Mouse (Mus musculus): Measurements from ENCODE around the gene Siah3. TPM values are rescaled to one million over a fixed set of nuclear protein-coding genes. Genes with fewer than 3 reads are reported as not detected.

Gene Siah3
- polyA plus RNA-seq, 1 experiment from 2014 or later: 4.1 TPM

DNA sequence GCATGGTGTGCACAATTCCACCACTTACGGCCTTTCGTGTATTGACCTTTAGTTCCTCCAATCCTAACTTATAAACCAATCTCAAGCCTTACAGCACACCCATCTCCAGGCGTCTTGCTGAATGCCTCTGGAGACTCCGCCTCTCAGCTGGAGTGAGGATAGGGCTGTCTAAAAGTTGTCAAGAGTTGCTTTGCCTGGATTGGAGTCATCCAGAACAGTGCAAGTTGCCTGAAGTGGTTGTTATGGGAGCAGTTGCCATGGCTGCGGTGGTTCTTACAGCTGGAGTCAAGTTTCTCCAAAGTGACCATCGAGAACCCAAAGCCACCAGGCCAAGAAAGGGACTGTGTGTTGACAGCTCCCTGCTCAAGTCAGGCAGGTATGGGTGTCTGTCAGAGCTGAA lies 54.3 kb downstream of the Siah3 start:
- WGBS: 85% methylated on average over 6 of the region's 6 CpGs
- H3K4me2 ChIP-seq (ENCODE audit: low read length): no peak overlapping the region
- H3K27me3 ChIP-seq (replicated peaks; ENCODE audit: control insufficient read depth, insufficient read depth, low read length): no peaks in the 10 kb centered on the region
- no peaks in the 10 kb centered on the region for H3K9me3 ChIP-seq (ENCODE audit: control insufficient read depth, low read length)
- H3K36me3 ChIP-seq (ENCODE audit: control insufficient read depth, insufficient read depth): no peaks in the 10 kb centered on the region
- H3K9ac ChIP-seq (replicated peaks; ENCODE audit: low read depth, low read length): no peak overlapping the region
- H3K4me1 ChIP-seq (replicated peaks; ENCODE audit: control insufficient read depth, insufficient read depth, low read length): peaks cover 8% of the 10 kb centered on the region
- H3K27ac ChIP-seq (ENCODE audit: low read length): no peak overlapping the region
- no peak for ATAC-seq
- H3K4me3 ChIP-seq (replicated peaks; ENCODE audit: low read length): no peak overlapping the region

GRCm38 (mm10) chr14:75512946-75513345 lies 57.2 kb downstream of the Siah3 start:
- Histone ChIP-seq H3K4me3 (replicated peaks; ENCODE audit: low read length) (no peak overlapping the region), H3K9ac (replicated peaks; ENCODE audit: low read depth, low read length) (no peak overlapping the region), H3K27me3 (replicated peaks; ENCODE audit: control insufficient read depth, insufficient read depth, low read length) (no peaks in the 10 kb centered on the region), H3K9me3 (ENCODE audit: control insufficient read depth, low read length) (no peaks in the 10 kb centered on the region), H3K4me1 (replicated peaks; ENCODE audit: control insufficient read depth, insufficient read depth, low read length) (peaks cover 20% of the 10 kb centered on the region), H3K27ac (ENCODE audit: low read length) (no peak overlapping the region), H3K4me2 (ENCODE audit: low read length) (no peak overlapping the region), H3K36me3 (ENCODE audit: control insufficient read depth, insufficient read depth) (no peaks in the 10 kb centered on the region)
- no peak for ATAC-seq
- WGBS: 42% methylated on average over 3 of the region's 3 CpGs

DNA sequence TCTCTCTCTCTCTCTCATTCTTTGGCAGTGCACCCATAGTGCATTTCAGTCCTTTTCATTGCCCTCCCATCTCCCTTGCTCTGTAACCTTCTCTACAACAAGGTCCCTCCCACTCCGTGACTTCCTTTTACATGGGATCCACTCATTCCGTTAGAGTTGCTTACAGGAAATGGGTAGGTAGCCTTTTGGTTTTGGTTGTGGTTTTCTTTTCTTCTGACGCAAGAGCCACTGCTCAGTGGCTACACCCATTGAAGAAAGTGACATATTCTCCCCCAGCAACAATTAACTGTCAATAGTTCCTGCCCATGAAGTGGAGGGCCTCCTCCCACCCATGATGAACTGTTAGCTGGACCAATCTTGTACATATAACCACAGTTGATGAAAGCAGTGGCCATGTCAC lies 60.4 kb downstream of the Siah3 start:
- Histone ChIP-seq H3K27ac (ENCODE audit: low read length) (peak overlapping the region; percentile 24), H3K4me1 (replicated peaks; ENCODE audit: control insufficient read depth, insufficient read depth, low read length) (peaks cover 31% of the 10 kb centered on the region), H3K4me3 (replicated peaks; ENCODE audit: low read length) (no peak overlapping the region), H3K9me3 (ENCODE audit: control insufficient read depth, low read length) (no peaks in the 10 kb centered on the region), H3K36me3 (ENCODE audit: control insufficient read depth, insufficient read depth) (no peaks in the 10 kb centered on the region), H3K4me2 (ENCODE audit: low read length) (no peak overlapping the region), H3K9ac (replicated peaks; ENCODE audit: low read depth, low read length) (no peak overlapping the region), H3K27me3 (replicated peaks; ENCODE audit: control insufficient read depth, insufficient read depth, low read length) (no peaks in the 10 kb centered on the region)
- ATAC-seq: no peak
- WGBS: 80% methylated on average over 3 of the region's 3 CpGs

DNA sequence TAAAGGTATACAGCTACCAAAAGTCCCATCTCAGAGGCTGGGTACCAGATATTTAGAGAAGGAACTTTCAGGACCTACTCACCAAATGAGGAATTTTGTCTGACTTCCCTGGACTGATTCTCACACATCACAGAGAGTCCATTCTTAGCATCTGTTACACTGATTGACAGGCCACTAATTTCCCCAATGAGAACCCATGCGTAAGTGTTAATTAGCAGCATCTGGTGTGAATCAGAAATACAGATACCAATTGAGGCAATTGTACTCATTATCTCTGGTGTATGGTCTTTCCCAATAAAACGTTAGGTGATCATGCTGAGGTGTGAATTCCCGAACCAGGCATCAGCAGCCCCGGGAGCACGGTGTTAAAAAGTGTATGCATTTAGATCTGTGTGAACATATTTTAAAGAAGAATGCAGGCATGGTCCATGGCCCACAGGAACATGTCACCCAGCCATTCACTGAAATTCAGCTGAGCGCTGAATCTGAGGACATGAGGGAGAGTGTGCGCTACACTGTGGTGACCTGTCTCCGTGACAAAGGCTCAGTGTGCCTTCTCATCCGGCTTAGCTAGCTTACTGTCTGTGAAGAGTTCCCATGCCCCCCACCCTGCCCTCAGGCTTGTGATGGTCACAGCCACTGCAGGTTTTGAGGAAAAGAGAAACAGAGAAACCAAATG lies 61.3 kb downstream of the Siah3 start:
- peak; percentile 81 for ATAC-seq
- Histone ChIP-seq H3K9ac (replicated peaks; ENCODE audit: low read depth, low read length) (no peak overlapping the region), H3K4me3 (replicated peaks; ENCODE audit: low read length) (no peak overlapping the region), H3K36me3 (ENCODE audit: control insufficient read depth, insufficient read depth) (no peaks in the 10 kb centered on the region), H3K4me2 (ENCODE audit: low read length) (no peak overlapping the region), H3K4me1 (replicated peaks; ENCODE audit: control insufficient read depth, insufficient read depth, low read length) (peaks cover 31% of the 10 kb centered on the region), H3K27ac (ENCODE audit: low read length) (peak overlapping the region; percentile 71), H3K27me3 (replicated peaks; ENCODE audit: control insufficient read depth, insufficient read depth, low read length) (no peaks in the 10 kb centered on the region), H3K9me3 (ENCODE audit: control insufficient read depth, low read length) (no peaks in the 10 kb centered on the region)
- WGBS: 14% methylated on average over 9 of the region's 9 CpGs

GRCm38 (mm10) chr14:75518196-75518887 lies 62.6 kb downstream of the Siah3 start:
- peaks cover 31% of the 10 kb centered on the region for H3K4me1 ChIP-seq (replicated peaks; ENCODE audit: control insufficient read depth, insufficient read depth, low read length)
- H3K27ac ChIP-seq (ENCODE audit: low read length): 0 out of 2 replicates have a peak overlapping the region, but pooled peaks have one; percentile 6
- peak overlapping the region; percentile 32 for H3K4me2 ChIP-seq (ENCODE audit: low read length)
- no peaks in the 10 kb centered on the region for H3K9me3 ChIP-seq (ENCODE audit: control insufficient read depth, low read length)
- no peaks in the 10 kb centered on the region for H3K36me3 ChIP-seq (ENCODE audit: control insufficient read depth, insufficient read depth)
- ATAC-seq: peak; percentile 64
- H3K27me3 ChIP-seq (replicated peaks; ENCODE audit: control insufficient read depth, insufficient read depth, low read length): no peaks in the 10 kb centered on the region
- no peak overlapping the region for H3K9ac ChIP-seq (replicated peaks; ENCODE audit: low read depth, low read length)
- peak overlapping the region; percentile 9; the same call in 1 of the 2 replicates for H3K4me3 ChIP-seq (replicated peaks; ENCODE audit: low read length)
- WGBS: 25% methylated on average over 15 of the region's 15 CpGs

- Histone ChIP-seq H3K4me1 (replicated peaks; ENCODE audit: control insufficient read depth, insufficient read depth, low read length) (peaks cover 31% of the 10 kb centered on the region), H3K9me3 (ENCODE audit: control insufficient read depth, low read length) (no peaks in the 10 kb centered on the region), H3K36me3 (ENCODE audit: control insufficient read depth, insufficient read depth) (no peaks in the 10 kb centered on the region), H3K4me2 (ENCODE audit: low read length) (peak overlapping the region; percentile 32), H3K9ac (replicated peaks; ENCODE audit: low read depth, low read length) (no peak overlapping the region), H3K4me3 (replicated peaks; ENCODE audit: low read length) (peak overlapping the region; percentile 9; the same call in 1 of the 2 replicates), H3K27ac (ENCODE audit: low read length) (0 out of 2 replicates have a peak overlapping the region, but pooled peaks have one; percentile 6), H3K27me3 (replicated peaks; ENCODE audit: control insufficient read depth, insufficient read depth, low read length) (no peaks in the 10 kb centered on the region)
- WGBS: 67% methylated on average over 6 of the region's 6 CpGs
- no peak for ATAC-seq
These were observed 63.1 kb downstream of the Siah3 start for GRCm38 (mm10) chr14:75518899-75519298.

DNA sequence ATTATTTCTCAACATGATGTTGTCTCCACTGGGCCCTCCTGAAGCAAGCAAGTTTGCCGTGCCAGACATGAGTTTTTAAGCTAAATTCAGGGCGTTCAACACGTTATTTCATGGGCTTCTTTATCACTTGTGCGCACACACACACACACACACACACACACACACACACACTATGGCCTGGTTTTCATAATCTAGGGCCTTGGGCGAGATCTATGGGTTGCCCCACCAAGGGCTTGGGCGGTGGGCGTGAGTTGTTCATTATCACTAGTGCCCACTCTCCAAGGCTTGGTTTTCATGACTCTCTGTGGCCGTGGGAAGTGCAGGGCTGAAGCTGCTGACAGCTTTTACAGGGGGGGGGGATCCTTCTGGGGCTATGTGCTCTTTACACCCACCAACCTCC lies 63.9 kb downstream of the Siah3 start:
- WGBS: 94% methylated on average over 8 of the region's 8 CpGs
- ATAC-seq: no peak

DNA sequence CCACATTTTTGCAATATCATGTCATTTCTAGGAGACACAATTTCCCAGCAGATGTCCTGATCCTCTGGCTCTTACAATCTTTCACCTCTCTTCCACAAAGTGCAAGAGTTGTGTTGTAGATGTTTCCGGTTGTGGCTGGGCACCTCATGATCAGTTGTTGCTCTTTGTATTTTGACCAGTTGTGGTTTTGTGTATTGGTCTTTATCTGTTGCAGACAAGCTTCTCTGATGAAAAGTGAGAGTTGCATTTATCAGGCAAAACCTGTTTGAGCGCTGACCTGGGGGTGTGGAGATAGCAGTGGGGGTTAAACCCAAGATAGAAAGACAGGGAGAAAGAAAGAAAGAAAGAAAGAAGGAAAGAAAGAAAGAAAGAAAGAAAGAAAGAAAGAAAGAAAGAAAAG lies 68.9 kb downstream of the Siah3 start:
- H3K27ac ChIP-seq (ENCODE audit: low read length): no peak overlapping the region
- H3K27me3 ChIP-seq (replicated peaks; ENCODE audit: control insufficient read depth, insufficient read depth, low read length): no peaks in the 10 kb centered on the region
- H3K9me3 ChIP-seq (ENCODE audit: control insufficient read depth, low read length): no peaks in the 10 kb centered on the region
- peaks cover 29% of the 10 kb centered on the region for H3K4me1 ChIP-seq (replicated peaks; ENCODE audit: control insufficient read depth, insufficient read depth, low read length)
- WGBS: 98% methylated on average over 2 of the region's 2 CpGs
- no peak for ATAC-seq
- H3K4me3 ChIP-seq (replicated peaks; ENCODE audit: low read length): no peak overlapping the region
- H3K4me2 ChIP-seq (ENCODE audit: low read length): no peak overlapping the region
- no peak overlapping the region for H3K9ac ChIP-seq (replicated peaks; ENCODE audit: low read depth, low read length)
- H3K36me3 ChIP-seq (ENCODE audit: control insufficient read depth, insufficient read depth): no peaks in the 10 kb centered on the region

More for the DNA sequence above, 63.9 kb downstream of the Siah3 start:
- Histone ChIP-seq H3K9ac (replicated peaks; ENCODE audit: low read depth, low read length) (no peak overlapping the region), H3K27me3 (replicated peaks; ENCODE audit: control insufficient read depth, insufficient read depth, low read length) (no peaks in the 10 kb centered on the region), H3K27ac (ENCODE audit: low read length) (no peak overlapping the region), H3K9me3 (ENCODE audit: control insufficient read depth, low read length) (no peaks in the 10 kb centered on the region), H3K4me3 (replicated peaks; ENCODE audit: low read length) (no peak overlapping the region), H3K36me3 (ENCODE audit: control insufficient read depth, insufficient read depth) (no peaks in the 10 kb centered on the region), H3K4me1 (replicated peaks; ENCODE audit: control insufficient read depth, insufficient read depth, low read length) (peaks cover 31% of the 10 kb centered on the region), H3K4me2 (ENCODE audit: low read length) (no peak overlapping the region)

GRCm38 (mm10) chr14:75525376-75526145 lies 69.8 kb downstream of the Siah3 start:
- no peak for ATAC-seq
- no peaks in the 10 kb centered on the region for H3K27me3 ChIP-seq (replicated peaks; ENCODE audit: control insufficient read depth, insufficient read depth, low read length)
- H3K9ac ChIP-seq (replicated peaks; ENCODE audit: low read depth, low read length): no peak overlapping the region
- H3K27ac ChIP-seq (ENCODE audit: low read length): no peak overlapping the region
- no peaks in the 10 kb centered on the region for H3K36me3 ChIP-seq (ENCODE audit: control insufficient read depth, insufficient read depth)
- no peak overlapping the region for H3K4me2 ChIP-seq (ENCODE audit: low read length)
- H3K4me1 ChIP-seq (replicated peaks; ENCODE audit: control insufficient read depth, insufficient read depth, low read length): peaks cover 29% of the 10 kb centered on the region
- 89% methylated on average over 29 of the region's 29 CpGs for WGBS
- no peaks in the 10 kb centered on the region for H3K9me3 ChIP-seq (ENCODE audit: control insufficient read depth, low read length)
- no peak overlapping the region for H3K4me3 ChIP-seq (replicated peaks; ENCODE audit: low read length)
